Mouse (Mus musculus) lung, embryonic 14.5 days (tissue): ENCODE measurements around the gene Rhox2h. TPM values are rescaled to one million over a fixed set of nuclear protein-coding genes. Genes with fewer than 3 reads are reported as not detected.

Experiments used
- polyA plus RNA-seq: library from polyadenylated mRNA; unstranded; fragments of >200 nt; fragmentation: Nextera tagmentation; extraction: Ambion mirVana; gene quantifications from 2 replicates; pipeline ENCODE4 v1.2.1, GENCODE M21; 2014

Rhox2h gene
- polyA plus RNA-seq, 1 experiment from 2014 or later = not detected

Other genes with a start within 250 kb of the Rhox2h start
- not detected in 2 replicates for gene Rhox4b, start 240.8 kb downstream of the Rhox2h start, polyA plus RNA-seq
- not detected in 2 replicates for gene Rhox2c, start 219.6 kb downstream of the Rhox2h start, polyA plus RNA-seq
- gene Rhox3c, start 214.7 kb downstream of the Rhox2h start, polyA plus RNA-seq = not detected in 2 replicates
- gene Rhox4c, start 192.9 kb downstream of the Rhox2h start, polyA plus RNA-seq = not detected in 2 replicates
- not detected in 2 replicates for gene Rhox2d, start 179.8 kb downstream of the Rhox2h start, polyA plus RNA-seq
- not detected in 2 replicates for gene Rhox4d, start 158.9 kb downstream of the Rhox2h start, polyA plus RNA-seq
- not detected in 2 replicates for gene Rhox2e, start 142.8 kb downstream of the Rhox2h start, polyA plus RNA-seq
- not detected in 2 replicates for gene Rhox3e, start 131.3 kb downstream of the Rhox2h start, polyA plus RNA-seq
- not detected in 2 replicates for gene Rhox4e, start 115.9 kb downstream of the Rhox2h start, polyA plus RNA-seq
- not detected in 2 replicates for gene Rhox2f, start 101.9 kb downstream of the Rhox2h start, polyA plus RNA-seq
- gene Rhox3f, start 92.3 kb downstream of the Rhox2h start, polyA plus RNA-seq = not detected in 2 replicates
- not detected in 2 replicates for gene Rhox4f, start 65.6 kb downstream of the Rhox2h start, polyA plus RNA-seq
- gene Rhox3g, start 44.7 kb downstream of the Rhox2h start, polyA plus RNA-seq = not detected in 2 replicates
- gene Rhox2g, start 29.8 kb downstream of the Rhox2h start, polyA plus RNA-seq = not detected in 2 replicates
- gene Rhox4g, start 21.9 kb downstream of the Rhox2h start, polyA plus RNA-seq = not detected in 2 replicates
- gene Rhox3h, start 4.5 kb downstream of the Rhox2h start, polyA plus RNA-seq = not detected in 2 replicates
- gene Rhox5, start 131.6 kb upstream of the Rhox2h start, polyA plus RNA-seq = 4.0 and 4.7 TPM in 2 replicates
- not detected in 2 replicates for gene Rhox6, start 153.6 kb upstream of the Rhox2h start, polyA plus RNA-seq
- not detected in 2 replicates for gene Rhox7a, start 158.4 kb upstream of the Rhox2h start, polyA plus RNA-seq
- gene Rhox8, start 205.7 kb upstream of the Rhox2h start, polyA plus RNA-seq = not detected in 2 replicates
- not detected in 2 replicates for gene Rhox7b, start 224.0 kb upstream of the Rhox2h start, polyA plus RNA-seq
- not detected in 2 replicates for gene Rhox9, start 228.5 kb upstream of the Rhox2h start, polyA plus RNA-seq